Mouse (Mus musculus): ENCODE data around the gene Aes. TPM values are rescaled to one million over a fixed set of nuclear protein-coding genes. Genes with fewer than 3 reads are reported as not detected.

Gene Aes
- total RNA-seq (2023): 100 to 1,000 TPM; 555 to 631 TPM

DNA sequence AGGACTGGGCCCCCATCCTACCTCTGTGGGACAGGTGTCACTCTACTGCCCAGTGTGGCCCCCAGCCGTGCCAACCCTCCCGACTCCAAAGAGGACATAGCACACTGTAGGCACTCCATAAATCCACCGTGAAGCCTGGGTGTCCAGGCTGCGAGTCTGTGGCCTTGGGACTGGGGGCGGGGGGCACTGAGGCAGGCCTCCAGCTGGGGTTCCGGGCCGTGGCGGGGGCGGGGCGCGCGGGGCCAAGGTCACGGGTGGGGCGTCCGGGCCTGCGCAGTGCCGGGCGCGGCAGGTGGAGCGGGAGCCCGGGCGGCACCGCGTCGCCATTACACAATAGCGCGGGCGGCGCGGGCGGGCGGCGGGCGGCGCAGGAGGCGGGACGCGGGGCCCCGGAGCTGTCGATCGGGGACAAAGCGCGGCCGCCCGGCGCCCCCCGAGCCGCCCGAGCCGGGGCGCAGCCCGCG is at the start of gene Aes:
Aes (plus strand) TSS at position 326 of the 464 bp plus-strand sequence.

DNA sequence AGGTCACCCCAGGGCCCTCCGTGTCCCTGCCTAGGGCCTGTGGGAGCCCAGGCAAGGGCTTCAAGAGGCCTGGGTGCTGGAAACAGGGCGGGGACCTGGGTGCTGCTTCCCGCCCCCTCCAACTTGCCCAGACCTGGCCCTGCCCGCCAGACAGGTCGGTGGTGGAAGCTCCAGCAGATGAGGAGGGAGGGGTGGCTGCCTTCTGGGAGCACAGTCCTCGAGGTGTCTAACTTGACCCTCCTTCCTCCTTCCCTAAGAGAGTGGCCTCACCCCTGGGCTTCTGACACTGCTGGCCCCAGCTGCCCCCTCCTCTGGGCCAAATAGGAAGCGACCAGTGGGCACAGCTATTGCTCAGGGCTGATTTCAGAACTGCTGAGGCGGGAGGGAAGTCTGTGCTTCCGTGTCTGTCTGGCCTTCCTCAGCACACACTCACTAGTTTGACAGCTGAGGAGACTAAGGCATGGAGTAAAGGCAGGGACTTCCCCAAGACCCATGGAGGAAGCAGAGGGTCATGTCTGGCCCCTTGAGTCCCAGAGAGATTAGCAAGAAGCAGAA is 35.2 kb upstream of the Aes start, which contains the start of gene Gna15:
Gna15 (minus strand) TSS at position 175 of the 555 bp plus-strand sequence.

GRCm38 (mm10) chr10:81545161-81545747 is 14.0 kb upstream of the Aes start, which contains the start of gene Gna11:
TSS of gene Gna11 (minus strand) at chr10:81545190.

DNA sequence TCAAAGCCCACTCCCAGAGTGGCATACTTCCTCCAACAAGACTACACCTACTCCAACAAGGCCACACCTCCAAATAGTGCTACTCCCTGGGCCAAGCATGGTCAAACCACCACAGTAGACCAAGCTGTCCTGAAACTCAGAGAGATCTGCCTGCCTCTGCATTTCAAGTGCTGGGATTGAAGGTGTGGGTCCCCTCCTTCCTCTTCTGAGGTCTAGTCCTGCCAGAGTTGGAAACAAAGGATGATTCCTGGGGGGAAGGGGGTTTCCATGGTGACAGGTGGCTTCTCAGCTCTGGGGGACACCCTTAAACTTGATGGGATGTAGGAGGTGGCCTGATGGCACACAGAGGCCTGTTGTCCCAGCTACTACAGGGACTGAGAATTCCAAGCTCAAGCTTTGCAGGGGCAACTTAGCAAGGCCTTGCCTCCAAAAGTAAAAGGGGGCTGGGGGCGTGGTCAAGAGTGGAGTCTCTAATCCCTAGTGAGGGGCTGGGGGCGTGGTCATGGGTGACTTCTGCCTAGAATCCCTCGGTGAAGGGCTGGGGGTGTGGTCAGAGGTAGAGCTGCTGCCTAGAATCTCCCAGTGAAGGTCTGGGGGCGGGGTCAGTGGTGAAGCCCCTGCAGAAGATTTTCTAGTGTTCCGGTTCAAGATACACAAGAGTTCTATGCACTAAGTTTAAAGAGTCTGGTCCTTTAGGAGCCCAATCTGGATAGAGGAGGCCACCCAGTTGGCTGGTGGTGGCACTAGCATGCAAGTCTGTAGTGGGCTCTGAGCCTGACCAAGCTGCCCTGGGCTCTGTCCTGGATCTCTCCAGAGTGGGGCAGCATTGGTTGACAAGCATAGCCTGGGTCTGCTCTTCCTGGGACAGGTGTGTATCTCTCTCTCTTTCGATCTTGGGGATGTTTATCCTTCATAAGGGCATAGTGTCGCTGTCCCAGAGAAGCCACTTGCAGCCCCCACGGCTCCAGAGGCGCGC is 15.1 kb downstream of the Aes start, which contains the start of gene Tle2:
Tle2 (plus strand) TSS at position 481 of the 976 bp plus-strand sequence.

DNA sequence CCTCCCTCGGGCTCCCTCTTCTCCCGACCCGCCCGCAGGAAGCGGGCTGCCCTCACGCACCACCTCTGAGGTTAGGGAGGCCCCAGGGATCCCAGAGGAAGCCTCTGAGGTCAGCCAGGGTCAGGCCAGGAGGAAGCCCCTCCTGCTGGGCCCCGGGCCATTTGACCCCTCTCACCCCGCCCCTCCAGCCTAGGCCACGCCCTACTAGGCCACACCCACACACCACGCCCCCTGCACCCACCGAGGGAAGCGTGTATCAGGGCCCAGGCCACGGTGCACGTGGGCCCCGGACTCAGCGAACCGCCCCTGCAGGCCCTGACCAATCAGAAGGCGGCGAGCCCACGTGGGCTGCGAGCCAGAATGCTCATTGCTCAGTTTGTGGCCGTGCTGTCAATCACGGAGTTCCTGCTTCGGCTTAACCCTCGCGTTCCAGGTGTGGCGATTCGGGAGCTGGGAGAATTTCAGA is 41.5 kb downstream of the Aes start, which contains the start of gene Tle6:
Tle6 (minus strand) TSS at position 336 of the 466 bp plus-strand sequence.

GRCm38 (mm10) chr10:81605974-81606751 is 46.9 kb downstream of the Aes start, which contains the start of gene BC025920:
TSS of gene BC025920 (plus strand) at chr10:81606270.

Other genes starting within 250 kb of the Aes start
- 10 to 100 TPM; 48.1 to 49.9 TPM for gene Cactin, start 238.4 kb upstream of the Aes start, total RNA-seq (2023)
- 10 to 100 TPM; 30.0 to 30.7 TPM for gene Tbxa2r, start 230.8 kb upstream of the Aes start, total RNA-seq (2023)
- not detected for gene Gipc3, start 216.2 kb upstream of the Aes start, total RNA-seq (2023)
- gene Hmg20b, start 209.0 kb upstream of the Aes start, total RNA-seq (2023): 10 to 100 TPM; 33.7 to 41.3 TPM
- 10 to 100 TPM in 1 of 2 experiments, 1 to 10 TPM in 1; 5.9 to 10.6 TPM for gene Mfsd12, start 202.0 kb upstream of the Aes start, total RNA-seq (2023)
- 10 to 100 TPM in 1 of 2 experiments, 1 to 10 TPM in 1; 8.0 to 10.6 TPM for gene 4930404N11Rik, start 193.7 kb upstream of the Aes start, total RNA-seq (2023)
- 10 to 100 TPM; 32.5 to 38.5 TPM for gene Fzr1, start 181.0 kb upstream of the Aes start, total RNA-seq (2023)
- gene Dohh, start 175.1 kb upstream of the Aes start, total RNA-seq (2023): 10 to 100 TPM; 38.0 to 44.2 TPM
- 1 to 10 TPM; 3.3 to 5.8 TPM for gene Gm48551, start 175.0 kb upstream of the Aes start, total RNA-seq (2023)
- 1 to 10 TPM; 6.1 to 6.4 TPM for gene Gm48552, start 170.5 kb upstream of the Aes start, total RNA-seq (2023)
- gene Smim24, start 166.4 kb upstream of the Aes start, total RNA-seq (2023): 1 to 10 TPM; 3.6 to 6.8 TPM
- 10 to 100 TPM; 18.7 to 22.7 TPM for gene Nfic, start 103.9 kb upstream of the Aes start, total RNA-seq (2023)
- under 1 TPM in 1 of 2 experiments, not detected in 1; 0.44 TPM for gene Celf5, start 76.8 kb upstream of the Aes start, total RNA-seq (2023)
- gene Ncln, start 63.1 kb upstream of the Aes start, total RNA-seq (2023): 100 to 1,000 TPM; 203 to 223 TPM
- 100 to 1,000 TPM; 155 to 169 TPM for gene S1pr4, start 59.4 kb upstream of the Aes start, total RNA-seq (2023)
- 10 to 100 TPM; 12.5 to 23.0 TPM for gene Gna15, start 35.3 kb upstream of the Aes start, total RNA-seq (2023)
- 10 to 100 TPM; 26.8 to 35.6 TPM for gene Gna11, start 14.3 kb upstream of the Aes start, total RNA-seq (2023)
- 1 to 10 TPM; 5.1 to 5.2 TPM for gene Tle2, start 15.1 kb downstream of the Aes start, total RNA-seq (2023)
- 1 to 10 TPM in 1 of 2 experiments, not detected in 1; 1.6 TPM for gene Tle6, start 41.6 kb downstream of the Aes start, total RNA-seq (2023)
- 1 to 10 TPM; 3.2 to 3.6 TPM for gene BC025920, start 46.8 kb downstream of the Aes start, total RNA-seq (2023)
- gene Sirt6, start 68.3 kb downstream of the Aes start, total RNA-seq (2023): 10 to 100 TPM; 23.1 to 24.3 TPM
- gene Ankrd24, start 69.1 kb downstream of the Aes start, total RNA-seq (2023): 1 to 10 TPM; 3.5 to 4.3 TPM
- gene Gm10778, start 89.6 kb downstream of the Aes start, total RNA-seq (2023): 1 to 10 TPM; 2.5 to 2.6 TPM
- 10 to 100 TPM in 1 of 2 experiments, 1 to 10 TPM in 1; 9.9 to 10.1 TPM for gene Zfp433, start 145.3 kb downstream of the Aes start, total RNA-seq (2023)
- 1 to 10 TPM; 1.6 to 3.4 TPM for gene Gm3055, start 211.7 kb downstream of the Aes start, total RNA-seq (2023)

Measured in T-cell, adult 66 days (primary cell).